Mouse (Mus musculus) kidney, adult 9 months (tissue): ENCODE measurements around the gene Nr3c2.
A peak's percentile ranks its signal among the peaks of the same experiment; 100 is the strongest.

ENCODE experiments used
- DNase-seq: peaks from one replicate; pipeline ENCODE4 v3.0.0; 2022

Gene Nr3c2

GRCm38 (mm10) chr8:76899411-76900154 is at the start of gene Nr3c2:
Gene Nr3c2 (plus strand): TSS chr8:76899442.
- peak; percentile 24 for DNase-seq

- no peak for DNase-seq
Observed at GRCm38 (mm10) chr8:76858534-76858933, 40.7 kb upstream of the Nr3c2 start.

- no peak for DNase-seq
Observed at GRCm38 (mm10) chr8:76859709-76860108, 39.5 kb upstream of the Nr3c2 start.

GRCm38 (mm10) chr8:76863066-76863465 is 36.2 kb upstream of the Nr3c2 start:
- DNase-seq: no peak

- no peak for DNase-seq
Observed at GRCm38 (mm10) chr8:76876809-76877208, 22.4 kb upstream of the Nr3c2 start.

- no peak for DNase-seq
Observed at GRCm38 (mm10) chr8:76897050-76897449, 2.2 kb upstream of the Nr3c2 start.

- DNase-seq: peak; percentile 75
Observed at GRCm38 (mm10) chr8:76898721-76899410, 376 bp upstream of the Nr3c2 start.

GRCm38 (mm10) chr8:76900155-76901141 is 1.2 kb downstream of the Nr3c2 start:
- peak; percentile 60 for DNase-seq

- peak; percentile 99 for DNase-seq
Observed at GRCm38 (mm10) chr8:76901430-76902204, 2.4 kb downstream of the Nr3c2 start.

- no peak for DNase-seq
Observed at GRCm38 (mm10) chr8:76902205-76903078, 3.2 kb downstream of the Nr3c2 start.

GRCm38 (mm10) chr8:76911206-76911605 is 12.0 kb downstream of the Nr3c2 start:
- no peak for DNase-seq

- DNase-seq: no peak
Observed at GRCm38 (mm10) chr8:76912678-76913077, 13.4 kb downstream of the Nr3c2 start.

- DNase-seq: no peak
Observed at GRCm38 (mm10) chr8:76913207-76913606, 14.0 kb downstream of the Nr3c2 start.

GRCm38 (mm10) chr8:76915260-76915659 is 16.0 kb downstream of the Nr3c2 start:
- DNase-seq: no peak

GRCm38 (mm10) chr8:76919546-76919945 is 20.3 kb downstream of the Nr3c2 start:
- DNase-seq: no peak

- no peak for DNase-seq
Observed at GRCm38 (mm10) chr8:76924150-76924549, 24.9 kb downstream of the Nr3c2 start.

GRCm38 (mm10) chr8:76928326-76928725 is 29.1 kb downstream of the Nr3c2 start:
- no peak for DNase-seq

- DNase-seq: no peak
Observed at GRCm38 (mm10) chr8:76928808-76929207, 29.6 kb downstream of the Nr3c2 start.

GRCm38 (mm10) chr8:76965046-76965445 is 65.8 kb downstream of the Nr3c2 start:
- DNase-seq: no peak

GRCm38 (mm10) chr8:76971187-76971586 is 71.9 kb downstream of the Nr3c2 start:
- no peak for DNase-seq

- DNase-seq: no peak
Observed at GRCm38 (mm10) chr8:76971761-76972404, 72.6 kb downstream of the Nr3c2 start.
